Mouse (Mus musculus) T-helper 2 cell (primary cell): ENCODE measurements around the gene Gabre.

Source experiments
- in situ Hi-C: fragments of 300-600 bp; cut with MboI, MseI; formaldehyde crosslinking; loops from one replicate; pipeline ENCODE4 v1.15.1; 2025; ENCODE audit warnings: high pct_unique_total_duplicates

The Gabre gene

GRCm38 (mm10) chrX:72274659-72275371, at the start of gene Gabre:
Gene Gabre, minus strand, starts transcription at chrX:72274803.
- in situ Hi-C loops = no loop called here

- in situ Hi-C loops = no loop called here
These were observed 23.2 kb upstream of the Gabre start for GRCm38 (mm10) chrX:72297812-72298211.

- in situ Hi-C loops = no loop called here
These were observed 715 bp upstream of the Gabre start for GRCm38 (mm10) chrX:72275372-72275663.

- in situ Hi-C loops = no loop called here
These were observed 491 bp downstream of the Gabre start for GRCm38 (mm10) chrX:72273966-72274658.

GRCm38 (mm10) chrX:72270637-72271036, 4.0 kb downstream of the Gabre start:
- in situ Hi-C loops = no loop called here

- in situ Hi-C loops = no loop called here
These were observed 52.9 kb downstream of the Gabre start, which contains the start of gene Magea4 for GRCm38 (mm10) chrX:72221717-72222116. Gene Magea4, plus strand, starts transcription at chrX:72222017.
